Mouse (Mus musculus) c-Kit-positive CD71-negative TER-119-negative erythroid progenitor cells, embryonic 14.5 days (primary cell): ENCODE data around the gene Ccdc66.
A peak's percentile ranks its signal among the peaks of the same experiment; 100 is the strongest.

Source experiments
- DNase-seq: peaks from one replicate; pipeline ENCODE4 v3.0.0-alpha.2; 2013; ENCODE audit warnings: low read depth

Ccdc66 gene

DNA sequence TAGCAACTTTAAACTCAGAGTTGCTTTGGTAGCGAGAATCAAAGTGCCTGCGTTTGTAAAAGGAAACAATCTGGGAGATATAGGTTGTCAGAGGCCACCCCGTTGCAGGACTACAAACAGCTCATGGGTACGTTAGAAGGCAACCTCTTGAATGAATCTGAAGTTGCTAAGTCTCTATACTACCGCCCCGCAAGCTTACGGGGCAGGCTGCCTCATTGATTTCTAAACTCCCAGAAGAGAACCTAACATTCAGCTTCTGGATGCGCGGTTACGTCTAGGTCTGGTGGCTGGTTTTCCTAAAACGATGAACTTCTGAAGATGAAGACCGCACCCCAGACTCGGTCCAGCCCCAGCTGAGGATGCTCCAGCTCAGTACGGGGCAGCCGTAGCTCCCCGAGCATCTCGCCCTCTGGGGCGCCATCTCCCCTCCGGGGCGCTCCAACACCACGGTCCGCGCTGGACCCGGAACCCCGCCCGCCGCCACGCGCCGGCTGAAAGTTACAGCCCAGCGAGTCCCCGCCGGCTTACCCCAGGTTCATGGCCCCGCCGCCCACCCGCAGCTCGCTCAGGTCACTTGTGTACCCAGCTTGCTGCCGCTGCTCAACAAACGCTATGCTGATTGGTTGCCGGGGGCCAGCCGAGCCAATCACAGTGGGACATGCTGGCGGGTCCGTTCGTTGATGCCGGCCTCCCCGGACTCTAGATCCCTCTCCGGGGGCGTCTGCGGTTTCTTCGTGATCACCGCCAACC, at the start of gene Ccdc66:
Ccdc66 (minus strand) TSS at position 567 of the 750 bp plus-strand sequence.
- DNase-seq: peak; percentile 89

DNA sequence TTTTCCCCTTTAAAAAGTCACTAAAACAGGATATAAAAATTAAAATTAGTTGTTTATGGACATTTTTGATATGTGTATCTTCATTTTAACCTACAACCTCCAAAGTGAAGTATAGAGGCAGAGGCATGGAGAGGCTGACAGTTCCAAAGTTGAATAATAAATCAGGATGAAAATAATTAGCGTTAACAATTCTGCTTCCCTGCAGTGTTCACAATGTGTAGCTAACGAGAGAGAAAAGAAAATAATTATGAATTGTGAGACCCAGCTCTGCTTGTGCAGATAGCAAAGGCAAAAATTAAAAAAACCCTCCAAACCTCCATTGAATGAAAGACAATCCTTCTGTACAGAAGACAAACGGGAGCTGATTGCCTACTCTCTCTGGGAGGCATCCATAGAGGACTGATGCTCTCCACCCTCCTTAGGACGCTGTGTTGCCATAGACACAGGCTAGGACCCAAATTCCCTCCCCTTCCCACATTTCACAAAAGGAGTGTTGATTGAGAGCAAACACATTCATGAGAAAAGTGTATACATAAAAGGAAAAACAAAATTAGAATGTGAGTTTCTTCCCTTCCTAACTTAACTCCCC, 35.7 kb upstream of the Ccdc66 start:
- DNase-seq: no peak

DNA sequence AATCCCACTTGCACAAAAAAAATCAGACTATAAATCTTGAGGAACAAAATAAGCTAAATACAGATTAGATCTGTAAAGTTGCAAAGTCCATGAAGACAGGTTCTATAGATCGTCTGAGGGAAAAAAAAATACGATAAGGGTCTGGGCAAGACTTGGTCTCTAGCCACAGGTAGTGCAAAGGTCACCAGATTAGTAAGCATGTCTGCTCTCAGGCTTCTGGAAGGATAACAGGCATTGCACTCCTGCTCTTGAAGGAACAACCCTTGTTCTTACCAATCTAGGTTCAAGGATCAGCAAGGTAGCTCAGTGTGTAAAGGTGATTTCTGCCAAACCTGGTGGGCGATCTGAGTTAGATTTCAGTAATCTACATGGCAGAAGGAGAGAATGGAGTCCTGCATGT, 28.2 kb upstream of the Ccdc66 start:
- DNase-seq: no peak

DNA sequence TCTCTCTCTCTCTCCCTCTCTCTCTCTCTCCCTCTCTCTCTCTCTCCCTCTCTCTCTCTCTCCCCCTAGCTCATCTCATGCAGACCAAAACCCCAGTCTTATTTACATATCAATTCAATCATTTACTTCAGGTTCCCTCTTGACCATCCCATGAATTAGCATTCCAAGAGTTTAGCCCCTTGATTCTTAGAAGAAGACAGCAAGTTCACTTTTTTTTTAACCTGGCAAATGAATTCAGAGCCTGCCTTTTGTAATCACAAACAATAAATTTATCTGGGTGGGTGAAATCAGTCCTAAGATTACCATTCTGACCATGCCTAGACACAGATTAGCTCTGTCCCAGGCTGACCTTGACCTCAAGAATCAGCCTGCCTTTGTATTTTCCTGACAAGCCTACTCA, 16.3 kb upstream of the Ccdc66 start:
- no peak for DNase-seq

DNA sequence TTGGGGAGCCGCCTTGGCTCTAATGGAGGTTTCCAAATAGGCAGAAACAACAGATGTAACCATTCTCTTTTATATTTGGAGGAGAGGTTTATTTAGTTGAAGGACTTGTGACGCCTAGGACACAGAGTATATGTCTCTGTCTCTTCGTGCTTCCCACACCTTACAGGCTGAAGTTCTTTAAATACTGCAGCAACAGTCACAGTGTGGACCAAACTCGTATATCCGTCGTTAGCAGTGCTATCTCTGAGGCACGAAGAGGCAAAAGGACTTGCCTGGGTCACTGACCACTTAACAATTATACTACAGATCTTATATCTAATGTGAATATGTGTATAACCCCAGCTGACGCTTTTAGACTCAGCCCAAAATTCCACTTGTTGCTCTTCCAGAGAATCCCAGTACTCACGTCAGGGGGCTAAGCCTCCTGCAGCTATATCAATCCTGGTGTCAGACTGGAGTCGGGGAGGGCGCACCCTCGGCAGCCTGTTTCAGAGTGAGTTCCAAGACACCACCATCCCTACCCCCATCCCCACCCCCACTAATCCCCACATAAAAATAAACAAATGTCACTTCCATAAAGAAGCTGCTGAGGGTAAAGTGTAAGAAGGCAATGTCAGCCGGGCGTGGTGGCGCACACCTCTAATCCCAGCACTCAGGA, 513 bp upstream of the Ccdc66 start:
- no peak for DNase-seq

DNA sequence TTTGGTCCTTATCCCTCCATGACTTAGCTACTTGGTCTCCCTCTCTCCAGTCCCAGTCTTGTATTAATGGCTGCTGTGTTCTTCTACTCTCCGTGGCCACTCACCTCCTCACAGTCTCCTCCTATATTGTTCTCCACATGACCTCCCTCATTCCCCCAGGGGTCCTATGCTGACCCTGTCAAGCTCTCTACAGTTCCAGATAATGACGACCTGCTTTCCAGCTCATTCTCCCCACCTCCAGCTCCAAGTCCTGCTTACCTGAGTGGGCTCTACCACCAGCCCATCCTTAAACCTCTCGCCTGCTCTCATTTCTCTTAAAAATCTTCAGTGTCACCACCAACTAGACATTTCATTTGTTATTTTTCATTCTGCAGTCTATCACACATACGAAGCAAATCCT, 7.2 kb downstream of the Ccdc66 start:
- DNase-seq: no peak

DNA sequence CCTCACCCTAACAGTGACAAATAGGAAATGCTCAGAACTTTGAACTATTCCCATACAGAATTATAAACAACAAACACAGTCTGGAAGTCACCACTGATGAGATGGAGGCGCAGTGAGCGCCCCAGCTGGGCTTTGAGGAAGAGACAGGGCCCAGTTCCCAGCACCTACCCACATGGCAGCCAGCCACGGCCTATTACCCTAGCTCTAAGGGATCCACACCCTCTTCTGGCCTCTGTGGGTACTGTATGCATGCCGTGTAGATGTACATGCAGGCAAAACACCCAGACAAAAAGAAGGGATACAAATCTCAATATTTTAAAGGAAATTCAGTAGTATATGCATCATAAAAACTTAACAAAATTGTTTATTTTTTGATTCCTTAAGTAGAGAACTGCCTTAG, 14.7 kb downstream of the Ccdc66 start:
- no peak for DNase-seq

DNA sequence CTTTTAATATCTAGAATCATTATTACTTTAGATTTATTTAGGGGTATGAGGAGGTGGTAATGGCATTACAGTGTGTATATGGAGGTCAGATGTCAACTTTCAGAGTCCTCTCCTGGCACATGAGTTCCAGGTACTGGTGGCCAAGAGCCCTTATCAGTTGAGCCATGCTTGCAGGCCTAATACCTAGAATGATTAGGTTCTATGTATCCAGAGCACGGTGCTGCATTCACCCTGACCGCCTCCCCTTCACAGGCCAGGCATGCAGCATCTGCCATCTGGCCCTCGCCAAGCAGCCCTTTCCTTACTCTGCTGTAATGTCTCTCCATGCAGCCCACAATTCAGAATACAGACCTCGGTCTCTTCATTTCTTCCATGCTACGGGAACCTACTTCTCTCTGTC, 16.9 kb downstream of the Ccdc66 start:
- no peak for DNase-seq

DNA sequence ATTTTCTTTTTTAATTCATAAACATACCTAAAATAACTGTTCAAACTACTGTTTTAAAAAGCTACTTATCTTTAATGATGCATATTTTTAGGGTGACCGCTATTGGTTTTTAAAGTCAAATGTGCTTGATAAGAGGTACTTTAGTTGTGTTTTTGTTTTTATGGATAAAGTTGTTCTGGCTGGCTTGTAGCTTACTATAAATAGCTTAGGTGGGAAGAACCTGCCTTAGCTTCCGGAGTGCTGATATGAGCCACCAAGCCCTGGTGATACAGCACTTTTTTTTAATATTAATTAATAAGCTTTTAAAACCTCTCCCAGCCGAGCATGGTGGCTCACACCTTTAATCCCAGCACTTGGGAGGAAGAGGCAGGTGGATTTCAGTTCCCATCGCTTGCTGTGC, 61.3 kb downstream of the Ccdc66 start:
- no peak for DNase-seq

DNA sequence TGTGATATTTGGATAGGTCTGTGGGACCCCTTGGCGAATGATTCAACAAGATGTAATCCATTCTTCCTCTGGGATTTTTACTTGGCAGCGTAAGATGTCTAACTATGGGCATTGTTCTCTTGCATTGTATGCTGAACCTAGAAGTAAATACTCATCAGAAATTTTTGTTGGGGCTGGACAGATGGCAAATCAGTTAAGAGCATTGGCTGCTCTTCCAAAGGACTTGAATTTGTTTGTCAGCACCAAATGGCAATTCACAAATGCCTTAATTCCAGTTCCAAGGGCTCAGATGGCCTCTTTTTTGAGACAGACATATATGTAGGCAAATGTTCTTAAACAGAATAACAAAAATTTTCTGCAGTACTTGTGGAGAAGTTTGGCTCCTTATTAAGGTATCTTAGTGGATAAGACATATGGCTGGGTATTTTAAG, 63.4 kb downstream of the Ccdc66 start:
- DNase-seq: no peak

DNA sequence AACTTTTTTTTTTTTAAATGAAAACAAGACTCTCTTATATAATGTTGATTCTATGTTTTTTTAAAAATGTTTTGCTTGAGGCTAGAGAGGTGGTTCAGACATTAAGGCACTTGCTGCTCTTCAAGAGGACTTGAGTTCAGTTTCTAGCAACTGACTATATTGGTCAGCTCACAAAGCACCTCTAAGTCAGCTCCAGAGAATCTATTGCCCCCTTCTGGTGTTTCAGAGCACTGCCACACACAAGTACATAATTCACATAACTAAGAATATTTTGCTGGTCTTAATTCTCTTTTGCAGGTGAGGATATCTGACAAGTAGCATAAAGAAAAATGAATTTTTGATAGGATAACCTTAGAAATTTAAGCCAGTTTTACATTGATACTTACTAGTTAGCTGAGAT, 67.3 kb downstream of the Ccdc66 start:
- no peak for DNase-seq

DNA sequence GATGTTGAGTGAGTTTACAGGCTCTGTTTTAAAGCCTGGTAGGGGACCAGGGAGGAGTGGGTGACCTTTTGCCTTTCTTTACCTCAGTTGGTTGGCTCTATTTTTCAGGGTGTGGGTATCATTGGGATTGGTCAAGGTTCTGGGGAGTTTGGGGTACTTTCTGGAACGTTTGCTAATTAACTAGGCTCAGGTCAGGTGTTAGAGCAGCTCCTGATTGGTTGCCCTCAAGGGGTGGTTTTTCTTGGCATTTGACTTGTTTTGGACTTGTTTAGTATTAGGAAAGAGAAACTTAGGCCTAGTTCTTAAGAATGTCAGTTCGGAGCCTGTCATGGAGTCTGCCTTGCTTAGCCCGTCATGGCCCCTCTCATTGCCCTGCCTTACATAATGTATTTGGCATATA, 71.4 kb downstream of the Ccdc66 start:
- no peak for DNase-seq

DNA sequence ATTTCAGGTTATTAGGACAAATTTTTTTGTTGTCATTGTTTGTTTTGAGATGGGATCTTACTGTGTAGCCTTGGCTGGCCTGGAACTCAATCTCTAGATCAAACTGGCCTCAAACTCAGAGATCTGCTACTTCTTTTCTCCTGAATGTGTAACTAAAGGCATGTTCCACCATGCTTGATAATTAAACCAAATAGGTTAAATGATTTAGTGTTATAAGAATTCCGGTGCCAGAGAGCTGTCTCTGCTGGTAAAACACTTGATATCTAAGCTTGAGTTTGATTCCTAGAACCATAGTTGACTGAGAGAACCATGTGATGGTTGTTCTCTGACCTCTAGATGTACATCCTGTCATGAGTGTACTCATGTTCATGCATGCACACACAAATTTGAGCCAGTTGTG, 72.1 kb downstream of the Ccdc66 start:
- DNase-seq: no peak

DNA sequence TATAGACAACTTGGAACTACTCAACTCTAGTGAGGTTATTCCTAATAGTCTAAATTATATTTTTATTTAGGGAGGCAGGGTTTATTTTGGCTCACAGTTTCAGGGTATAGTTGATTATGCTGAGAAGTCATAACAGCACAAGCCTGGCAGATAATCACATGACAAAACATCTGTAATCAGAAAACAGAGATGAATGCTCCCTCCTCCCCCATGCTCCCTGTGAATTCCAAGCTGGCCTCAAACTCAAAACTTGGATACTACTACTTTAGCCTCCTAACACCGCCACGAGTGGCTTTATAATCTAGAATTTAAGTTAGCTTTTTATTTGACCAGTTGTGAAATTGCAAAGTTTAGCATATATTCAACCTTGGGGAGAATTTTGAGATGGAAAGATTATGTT, 76.2 kb downstream of the Ccdc66 start:
- DNase-seq: no peak
